Mouse (Mus musculus): ENCODE results near the gene Vps26c.

GRCm38 (mm10) chr16:94449151-94449550 is 77.5 kb downstream of the Vps26c start:
- TF ChIP-seq CTCF (IDR thresholded peaks at IDR 0.05; ENCODE audit: borderline replicate concordance, extremely low read depth, insufficient read depth, insufficient read length) (no peak), POLR2A (IDR thresholded peaks at IDR 0.05; ENCODE audit: borderline replicate concordance, extremely low read depth, insufficient read depth, insufficient read length, poor library complexity, severe bottlenecking) (no peak)
